Mouse (Mus musculus) hindlimb bud, embryonic 11.5 days (tissue): ENCODE results near the gene Rapgef5.
"Not testable (repeated sequence)": the region's sequence is repeated elsewhere in the genome, so short reads cannot be mapped to it uniquely, and the experiment has no call there.

Experiments
- DNase-seq: peaks from one replicate; pipeline ENCODE4 v3.0.0-alpha.2; 2012; ENCODE audit warnings: low read depth, low spot score; ENCODE audit errors: extremely low spot score

Rapgef5 gene

DNA sequence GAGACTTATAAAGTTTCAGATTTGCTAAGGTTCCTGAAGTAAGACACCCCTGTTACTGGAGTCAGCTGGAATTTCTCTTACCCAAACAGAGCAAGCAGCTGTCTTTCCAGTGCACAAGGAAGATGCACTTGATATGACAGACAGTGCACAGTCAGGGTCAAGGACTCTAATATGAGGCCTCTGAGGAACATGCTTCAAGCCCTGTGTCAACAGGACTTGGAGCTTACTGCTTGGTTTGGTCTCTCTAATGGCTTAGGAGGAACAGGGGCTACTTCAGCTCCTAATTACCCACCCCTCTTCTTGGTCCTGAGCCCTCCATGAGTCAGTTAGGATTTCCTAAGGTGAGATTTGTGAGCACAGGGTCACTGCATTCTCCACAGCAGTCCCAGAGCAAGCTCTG lies 244.6 kb downstream of the Rapgef5 start:
- no peak for DNase-seq

DNA sequence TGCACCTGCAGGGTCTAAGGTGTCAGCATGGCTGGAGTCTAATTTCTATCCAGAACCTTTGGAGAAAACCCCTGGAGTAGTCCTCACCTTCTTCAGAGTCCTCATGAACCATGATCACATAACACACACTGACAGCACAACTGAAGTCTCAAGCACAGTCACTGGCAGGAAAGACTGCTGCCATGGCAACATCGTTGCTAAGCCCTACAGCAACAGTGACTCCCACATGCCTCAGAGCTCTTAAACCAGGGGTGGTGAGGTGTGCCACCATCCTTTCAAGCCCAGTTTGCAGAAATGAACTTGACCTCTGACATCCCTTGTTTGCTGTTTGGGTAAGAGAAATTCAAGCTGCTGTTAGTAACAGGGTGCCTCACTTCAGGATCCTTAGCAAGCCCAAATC lies 245.4 kb downstream of the Rapgef5 start:
- no peak for DNase-seq

DNA sequence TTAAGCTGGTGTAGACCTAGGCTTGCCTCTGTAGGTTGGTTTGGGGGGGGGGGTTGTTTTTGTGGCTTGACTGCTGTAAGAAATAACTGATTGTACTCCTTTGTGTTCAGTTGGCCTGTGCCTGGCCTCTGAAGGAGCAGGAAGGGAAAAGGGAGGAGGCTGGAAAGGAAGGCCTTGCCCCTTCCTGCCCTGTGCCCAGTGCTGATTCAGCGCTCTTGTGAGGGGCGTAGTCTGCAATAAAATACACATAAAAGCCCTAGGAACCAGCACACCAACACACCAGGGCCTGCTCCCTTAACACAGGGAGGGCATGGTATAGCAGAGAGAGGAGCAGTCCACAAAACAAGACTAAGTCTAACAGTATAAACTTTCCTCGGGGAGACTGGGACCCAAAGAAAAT lies 247.0 kb downstream of the Rapgef5 start:
- no peak for DNase-seq

DNA sequence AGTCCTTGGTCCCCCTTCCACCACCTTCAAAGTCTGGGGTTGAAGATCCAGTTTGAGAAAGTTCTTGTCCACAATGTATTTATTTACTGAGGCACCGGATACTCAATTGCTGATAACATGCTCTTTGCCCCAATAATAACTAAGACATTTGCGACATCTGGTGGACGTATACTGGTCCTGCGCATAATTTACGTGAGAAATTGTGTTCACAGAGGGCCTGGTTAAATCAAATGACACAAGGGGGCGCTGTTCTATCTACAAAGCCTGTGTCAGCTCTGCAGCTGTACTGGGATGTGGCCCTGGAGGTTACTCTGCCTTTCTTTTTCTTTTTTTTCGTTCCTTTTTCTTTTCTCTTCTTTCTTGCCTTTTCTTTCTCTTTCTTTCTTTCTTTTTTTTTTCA lies 248.6 kb downstream of the Rapgef5 start:
- DNase-seq, result peak; percentile 85

DNA sequence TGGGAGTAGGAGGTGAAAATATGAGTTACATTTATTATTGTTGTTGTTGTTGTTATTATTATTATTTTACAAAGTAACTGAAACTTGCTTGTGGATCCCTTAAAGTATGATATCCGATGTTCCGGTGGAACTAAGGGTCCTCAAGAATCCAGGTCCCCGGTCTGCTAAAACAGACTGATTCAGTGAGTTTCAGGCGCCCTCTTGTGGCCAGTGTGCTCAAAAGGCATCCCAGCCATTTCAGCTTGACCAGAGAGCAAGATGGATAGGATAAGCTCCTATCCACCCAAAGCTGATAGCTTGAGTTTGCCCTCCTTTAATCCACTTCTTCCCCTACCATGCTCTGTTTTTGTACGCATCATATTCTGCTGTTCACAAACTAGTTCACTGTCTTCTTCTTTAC lies 252.8 kb downstream of the Rapgef5 start:
- DNase-seq, result peak; percentile 47

DNA sequence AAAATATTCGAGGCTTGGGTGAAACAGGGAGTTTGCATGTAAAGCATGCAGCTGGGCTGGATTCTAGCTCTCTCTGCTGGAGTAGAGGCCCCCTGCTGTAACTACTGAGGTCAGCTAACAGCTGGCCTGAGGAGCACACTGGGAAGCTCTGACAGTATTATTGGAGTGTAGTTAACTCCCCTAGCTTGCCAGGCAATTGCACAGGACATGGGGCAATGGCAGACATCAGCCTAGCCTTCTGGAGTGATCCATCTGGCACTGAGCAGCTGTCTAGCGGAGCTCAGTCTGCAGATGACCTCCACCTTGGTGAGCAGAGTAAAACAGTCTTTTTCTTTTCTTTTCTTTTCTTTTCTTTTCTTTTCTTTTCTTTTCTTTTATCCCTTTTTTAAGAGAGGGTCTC lies 253.9 kb downstream of the Rapgef5 start:
- no peak for DNase-seq

DNA sequence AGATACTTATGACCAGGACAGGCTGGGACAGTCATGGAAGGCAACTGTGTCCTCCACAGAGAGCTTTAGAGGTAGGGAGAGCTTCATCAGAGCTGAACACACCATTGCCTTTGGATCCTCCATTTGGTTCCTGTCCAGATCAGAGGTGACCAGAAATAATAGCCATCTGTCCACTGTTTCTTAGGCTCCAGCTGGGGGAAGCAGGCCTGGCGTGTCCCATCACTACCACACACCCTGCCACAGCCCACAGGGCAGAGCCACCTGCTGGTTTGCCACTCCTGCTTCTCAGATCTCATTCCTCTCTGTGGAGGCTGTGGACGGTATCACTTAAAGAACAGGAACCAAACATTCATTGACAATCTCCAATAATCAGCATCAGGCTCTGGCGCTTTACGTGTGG lies 254.9 kb downstream of the Rapgef5 start:
- no peak for DNase-seq

DNA sequence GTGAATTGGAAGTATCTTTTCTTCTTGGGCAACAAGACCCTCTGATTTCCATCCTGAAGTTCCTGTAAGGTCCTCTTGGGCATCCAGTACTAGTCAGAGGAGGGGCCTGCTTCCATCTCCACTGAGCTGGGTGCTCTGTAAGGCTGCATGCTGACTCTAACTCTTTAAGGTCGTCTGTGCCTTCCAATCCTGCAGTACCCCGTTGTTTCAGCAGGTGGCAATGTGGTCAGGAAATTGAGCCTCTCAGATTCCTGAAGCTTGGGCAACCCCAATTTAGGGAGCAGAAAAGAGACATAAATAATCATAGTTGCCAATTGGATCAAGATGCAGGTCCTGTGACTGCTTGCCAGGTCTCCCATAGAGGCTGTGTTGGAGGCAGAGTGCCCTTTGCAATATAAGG lies 256.4 kb downstream of the Rapgef5 start:
- peak; percentile 81 for DNase-seq

DNA sequence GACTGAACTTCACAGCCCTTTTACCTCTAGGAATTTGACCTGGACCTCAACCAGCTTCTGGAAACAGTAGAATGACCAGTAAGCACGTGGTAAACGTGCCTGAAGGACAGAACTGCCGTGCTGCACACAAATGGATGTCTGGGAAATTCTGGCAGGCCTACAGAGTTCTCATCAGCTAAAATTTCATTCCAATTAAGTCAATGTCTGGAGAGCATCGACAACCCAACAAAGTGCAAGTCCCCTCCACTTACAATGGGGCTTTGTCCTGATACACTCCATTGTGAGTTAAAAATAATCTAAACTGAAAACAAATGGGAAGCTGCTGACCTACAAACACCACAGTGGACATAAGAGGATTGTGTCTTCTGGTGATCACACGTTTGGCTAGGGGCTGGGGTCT lies 260.6 kb downstream of the Rapgef5 start:
- DNase-seq, result no peak

DNA sequence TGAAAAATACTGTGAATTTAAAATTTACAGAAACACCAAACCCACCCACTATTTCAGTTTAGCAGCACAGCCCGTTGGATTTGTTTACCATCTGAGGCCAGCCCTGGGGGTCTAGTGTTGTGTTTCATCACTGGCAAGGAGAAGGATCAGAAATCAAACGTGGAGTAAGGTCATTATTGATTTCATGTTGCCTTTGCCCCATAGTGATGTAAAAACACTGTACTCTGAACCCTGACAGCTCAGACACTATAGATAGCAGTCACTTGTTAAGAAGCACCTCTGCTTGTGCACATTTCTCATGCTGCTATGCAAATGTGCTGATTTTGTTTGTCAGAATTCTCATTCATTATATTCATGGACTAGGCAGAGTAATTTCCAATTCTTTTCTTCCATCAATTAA lies 265.1 kb downstream of the Rapgef5 start:
- DNase-seq, result no peak

DNA sequence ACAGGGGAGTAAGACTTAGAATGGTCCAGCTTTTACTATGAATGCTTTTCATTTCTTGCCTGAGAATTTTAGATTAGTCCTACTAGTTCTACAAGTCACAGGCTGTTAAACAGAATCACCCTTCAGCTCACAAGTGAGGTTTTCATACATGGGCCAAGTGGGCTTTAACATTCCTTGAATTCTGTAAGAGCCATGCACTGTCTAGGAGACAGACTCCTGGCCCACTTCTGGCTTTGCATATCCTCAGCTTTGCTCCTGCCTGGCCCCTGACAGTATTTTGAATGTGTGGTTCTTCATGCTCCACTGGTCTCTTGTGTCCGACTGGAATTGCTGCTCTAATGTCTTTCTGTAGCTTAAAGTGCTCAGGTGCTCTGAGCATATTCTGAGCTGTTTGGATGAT lies 267.1 kb downstream of the Rapgef5 start:
- DNase-seq, result no peak

DNA sequence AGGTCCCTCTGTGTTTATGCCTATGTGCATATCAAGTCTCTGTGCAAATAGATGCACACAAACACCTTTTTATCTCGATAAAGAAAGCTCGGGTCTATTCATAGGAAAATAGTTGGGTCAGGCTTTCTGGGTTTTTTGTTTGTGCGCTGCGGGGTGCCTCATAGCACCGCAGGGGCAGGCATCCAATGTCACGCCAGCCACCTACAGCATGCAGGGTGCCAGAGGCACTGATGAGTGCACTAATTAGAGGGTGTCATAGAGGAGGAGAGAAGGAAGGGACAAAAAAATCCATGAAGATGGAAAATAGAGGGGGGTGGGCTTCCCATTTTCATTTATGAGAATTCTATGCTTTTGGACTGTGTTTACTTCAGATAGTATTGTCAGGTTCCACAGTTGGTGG lies 270.3 kb downstream of the Rapgef5 start:
- DNase-seq, result no peak

DNA sequence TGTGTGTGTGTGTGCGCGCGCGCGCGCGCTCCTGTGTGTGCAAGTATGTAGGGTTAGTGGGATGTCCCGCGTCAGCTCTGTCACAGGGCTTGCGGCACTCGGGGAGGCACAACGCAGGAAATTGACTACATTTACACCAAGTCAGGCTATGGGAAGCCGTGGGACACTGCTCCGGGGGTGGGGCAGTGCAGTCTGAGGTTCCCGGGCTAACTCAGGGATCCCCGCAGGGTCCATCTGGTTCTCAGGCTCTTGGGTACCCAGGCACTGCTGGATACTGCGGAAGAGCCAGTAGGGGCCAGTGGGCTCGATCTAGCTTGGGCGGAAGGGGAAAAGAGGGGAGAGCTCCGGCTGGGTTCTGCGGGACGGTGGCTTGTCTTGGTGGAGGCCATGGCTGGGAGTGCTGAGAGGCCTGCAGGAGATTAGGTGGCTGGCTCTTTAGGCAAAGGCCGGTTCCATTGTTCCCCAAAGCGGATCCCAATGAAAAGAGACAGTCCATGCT lies 272.3 kb downstream of the Rapgef5 start:
- DNase-seq, result no peak

DNA sequence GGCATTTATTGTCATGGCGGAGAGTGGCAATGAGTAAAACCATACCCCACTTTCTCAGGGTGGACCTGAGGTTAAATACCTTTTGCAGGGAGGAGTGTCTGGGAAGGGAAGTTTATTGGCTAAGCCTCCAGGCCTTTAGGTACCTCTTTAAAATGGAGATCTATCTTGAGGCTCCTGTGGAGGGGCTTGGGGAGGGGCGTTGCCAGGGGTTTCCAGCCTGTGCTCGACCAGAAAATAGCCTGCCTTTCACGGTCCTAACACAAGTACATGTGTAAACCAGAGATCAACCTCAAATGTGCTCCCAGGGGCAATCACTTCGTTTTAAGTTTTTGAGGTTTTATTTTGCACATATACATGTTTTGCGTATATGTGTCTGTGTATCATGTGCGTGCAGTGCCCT lies 272.7 kb downstream of the Rapgef5 start:
- no peak for DNase-seq

DNA sequence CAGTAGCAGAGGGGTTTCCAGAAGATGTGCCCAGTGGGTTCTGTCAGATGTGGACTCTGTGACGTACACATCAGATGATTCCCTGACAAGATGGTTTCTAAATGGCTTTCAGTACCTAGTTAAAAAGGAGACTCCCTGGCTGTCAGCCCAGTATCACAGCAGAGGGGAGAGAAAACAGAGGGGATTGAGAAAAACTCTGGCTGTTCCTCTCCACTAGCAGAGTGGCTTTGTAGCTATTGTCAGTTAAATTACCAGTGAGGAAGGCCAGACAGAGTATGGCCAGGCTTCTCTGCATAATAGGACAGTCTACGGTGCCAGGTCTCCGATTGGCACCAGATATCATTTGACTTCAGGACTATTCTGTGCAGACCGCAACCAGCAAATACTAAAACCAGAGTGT lies 279.0 kb downstream of the Rapgef5 start:
- no peak for DNase-seq

DNA sequence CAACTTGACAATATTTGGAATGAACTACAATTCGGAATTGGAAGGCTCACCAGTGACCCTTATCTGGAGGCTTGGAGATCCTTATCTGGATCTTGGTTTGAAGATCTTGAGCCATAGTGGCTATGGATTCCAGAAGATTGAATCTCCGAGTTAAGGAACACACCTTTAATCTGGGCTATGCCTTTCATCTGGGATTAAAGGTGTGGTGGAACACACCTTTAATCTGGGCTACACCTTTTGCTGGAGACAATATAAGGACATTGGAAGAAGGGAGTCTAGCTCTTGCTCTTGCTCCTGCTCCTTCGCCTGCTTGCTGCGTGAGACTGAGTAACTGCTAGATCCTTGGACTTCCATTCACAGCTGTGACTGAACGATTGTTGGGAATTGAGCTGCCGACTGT lies 287.7 kb downstream of the Rapgef5 start, which contains the start of gene Cdca7l:
Gene Cdca7l, plus strand, starts transcription at position 301 of the 400 bp plus-strand sequence.
- DNase-seq, result not testable (repeated sequence)

DNA sequence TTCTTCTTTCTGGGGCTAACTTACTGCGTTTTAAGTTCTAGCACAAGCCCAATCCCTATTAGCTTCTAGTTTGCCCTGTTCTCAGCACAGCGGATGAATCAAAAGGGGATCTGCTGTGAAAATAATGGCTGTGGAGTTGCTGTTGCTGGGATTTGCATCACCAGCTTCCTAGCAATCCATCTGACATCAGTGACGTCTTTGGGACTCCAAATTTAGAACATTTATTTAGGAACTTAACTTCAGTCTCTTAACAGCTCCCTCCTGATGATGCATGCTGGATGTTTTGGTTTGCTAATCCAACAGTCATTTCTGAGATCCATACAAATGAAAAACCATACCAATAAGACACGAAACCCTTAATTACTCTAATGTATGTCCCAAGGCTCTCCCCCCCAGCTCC lies 289.3 kb downstream of the Rapgef5 start:
- DNase-seq, result no peak

DNA sequence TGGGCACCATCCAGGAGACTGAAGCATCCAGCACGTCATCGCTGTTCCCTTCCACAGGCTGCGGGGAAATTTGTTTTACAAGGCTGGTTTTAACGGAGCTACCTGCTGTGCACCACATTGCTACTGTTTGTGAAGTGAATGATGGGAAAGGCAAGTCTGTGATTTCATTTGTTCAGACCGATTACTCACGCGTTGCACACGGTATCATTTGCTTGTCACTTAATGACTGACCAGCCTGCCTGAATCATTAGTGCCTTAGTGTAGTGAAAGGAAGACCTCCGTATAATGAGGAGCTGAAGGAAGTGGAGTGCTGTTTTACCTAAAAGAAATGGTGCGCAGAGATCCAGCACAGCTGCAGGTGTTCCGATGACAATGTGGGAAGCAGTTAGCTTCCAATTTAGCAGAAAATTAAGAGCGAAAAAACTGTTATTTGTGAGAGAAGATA lies 289.8 kb downstream of the Rapgef5 start:
- no peak for DNase-seq

DNA sequence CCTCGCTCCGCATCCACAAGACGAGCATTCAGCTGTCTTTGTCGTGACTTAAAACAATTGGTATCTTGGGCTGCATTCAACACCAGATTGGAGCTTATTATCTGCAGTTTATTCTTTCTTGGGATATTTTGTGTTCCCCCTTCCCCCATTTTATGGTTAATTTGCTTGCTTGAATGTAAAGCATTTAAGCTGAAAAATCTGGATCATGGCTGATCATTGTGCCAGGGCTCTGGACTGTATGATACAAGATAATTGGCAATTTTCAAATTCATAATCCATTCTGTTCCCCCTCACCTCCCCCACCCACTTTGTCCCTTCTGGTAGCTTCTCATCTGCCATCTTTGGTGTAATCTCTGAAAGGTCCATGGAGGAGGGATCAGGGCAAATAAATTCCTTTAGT lies 290.2 kb downstream of the Rapgef5 start:
- no peak for DNase-seq

DNA sequence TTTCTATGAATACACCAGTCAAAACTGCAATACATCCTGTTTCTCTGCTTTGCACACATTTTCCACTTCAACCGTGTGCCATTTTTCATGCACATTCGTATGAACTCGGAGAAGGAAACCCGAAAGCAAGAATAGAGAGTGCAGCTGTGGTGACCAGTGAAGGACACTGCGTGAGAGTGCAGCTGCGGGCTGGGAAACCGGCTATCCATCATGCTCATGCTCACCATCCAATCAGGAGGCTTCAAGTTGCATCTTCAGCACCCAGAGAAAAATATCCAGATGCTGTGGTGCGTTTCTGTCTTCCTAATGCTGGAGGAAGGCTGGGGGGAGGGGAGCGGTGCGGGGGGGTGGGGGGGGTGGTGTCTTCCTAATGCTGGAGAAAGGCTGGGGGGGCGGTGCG lies 291.4 kb downstream of the Rapgef5 start:
- no peak for DNase-seq

DNA sequence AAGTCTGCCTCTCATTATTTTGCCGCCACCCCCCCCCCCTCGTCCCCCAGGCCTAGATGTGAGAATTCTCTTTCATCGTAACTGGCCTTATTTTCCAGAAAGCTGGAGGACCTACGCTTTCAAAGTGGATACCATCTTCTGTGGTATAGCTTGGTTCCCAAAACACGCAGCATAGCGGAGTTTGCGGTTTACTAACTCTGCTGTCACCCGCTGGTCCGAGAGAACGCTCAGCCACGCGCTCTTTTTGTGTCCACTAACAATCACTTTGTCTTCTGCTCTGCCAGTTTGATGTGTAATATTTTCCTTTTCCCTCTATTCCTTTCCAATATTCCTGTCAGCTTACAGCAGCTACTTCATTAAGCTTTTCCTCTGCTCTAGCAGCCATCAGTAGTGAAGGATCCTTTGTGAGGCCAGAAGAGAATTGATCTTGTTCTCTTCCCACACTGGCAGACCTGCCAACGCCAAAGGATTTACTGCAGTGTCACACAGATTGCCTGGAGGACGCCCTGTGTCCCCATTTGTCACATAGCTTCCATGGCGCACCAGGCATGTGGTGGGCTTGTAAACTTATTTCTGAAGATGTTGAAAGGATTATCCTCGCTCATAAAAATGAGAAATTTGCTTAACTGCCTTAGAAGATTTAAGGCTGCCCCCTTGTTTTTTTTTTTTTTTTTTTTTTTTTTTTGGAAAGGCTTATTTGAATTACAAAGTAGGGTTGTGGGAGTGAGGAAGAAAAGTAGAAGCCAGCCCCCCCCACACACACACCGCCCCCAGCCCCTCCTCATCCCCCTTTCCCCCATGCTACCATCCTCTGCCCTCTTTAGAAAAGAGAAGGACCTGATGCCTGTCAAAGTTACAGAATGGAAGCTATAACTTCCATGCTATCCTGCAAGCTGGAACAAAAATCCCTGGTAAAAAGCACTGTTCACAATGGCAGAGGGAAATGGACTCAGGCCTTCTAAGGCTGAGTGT lies 292.4 kb downstream of the Rapgef5 start:
- no peak for DNase-seq
